Mouse (Mus musculus) midbrain, embryonic 11.5 days (tissue): ENCODE results near the gene Abca7. TPM values are rescaled to one million over a fixed set of nuclear protein-coding genes. Genes with fewer than 3 reads are reported as not detected.
A peak's percentile ranks its signal among the peaks of the same experiment; 100 is the strongest.

ENCODE experiments used
- ATAC-seq: fragments of 200-750 bp; cut with Nextera tagmentation; 2 replicates; pipeline ENCODE4 v1.8.0; 2017; ENCODE audit warnings: moderate TSS enrichment, moderate library complexity; ENCODE audit not compliant: low FRiP score
- DNase-seq: peaks from one replicate; pipeline ENCODE4 v3.0.0; 2015; ENCODE audit warnings: low spot score; ENCODE audit errors: missing footprints
- H3K27ac ChIP-seq: fragments of 300-500 bp; sonication (generic); 2 replicates; pipeline ENCODE4 v1.5.1; 2014; ENCODE audit warnings: low read depth, low read length
- H3K27me3 ChIP-seq: fragments of 300-500 bp; sonication (generic); 2 replicates; pipeline ENCODE4 v1.6.1; 2014; ENCODE audit warnings: mild to moderate bottlenecking, low read length, moderate library complexity, mixed read lengths; ENCODE audit not compliant: control insufficient read depth, insufficient read depth
- H3K36me3 ChIP-seq: fragments of 300-500 bp; sonication (generic); 2 replicates; pipeline ENCODE4 v1.6.1; 2014; ENCODE audit warnings: mild to moderate bottlenecking, low read length, moderate library complexity, mixed read lengths; ENCODE audit not compliant: control insufficient read depth, insufficient read depth
- H3K4me1 ChIP-seq: fragments of 300-500 bp; sonication (generic); 2 replicates; pipeline ENCODE4 v1.6.1; 2014; ENCODE audit warnings: low read length; ENCODE audit not compliant: control insufficient read depth, insufficient read depth
- H3K4me2 ChIP-seq: fragments of 300-500 bp; sonication (generic); 2 replicates; pipeline ENCODE4 v1.6.1; 2014; ENCODE audit warnings: mild to moderate bottlenecking, moderate library complexity
- H3K4me3 ChIP-seq: fragments of 300-500 bp; sonication (generic); 2 replicates; pipeline ENCODE4 v1.5.1; 2014; ENCODE audit warnings: low read depth, low read length
- H3K9ac ChIP-seq: fragments of 300-500 bp; sonication (generic); 2 replicates; pipeline ENCODE4 v1.6.1; 2014; ENCODE audit warnings: low read length
- H3K9me3 ChIP-seq: fragments of 300-500 bp; sonication (generic); 2 replicates; pipeline ENCODE4 v1.6.1; 2016; ENCODE audit warnings: low read length; ENCODE audit not compliant: control insufficient read depth
- WGBS: fragments of 180-500 bp; shearing (Covaris S2); extraction: QIAGEN DNeasy Blood & Tissue Kit; methylation state at CpG from one replicate; pipeline ENCODE4 v1.1.7; 2014; 5-methylcytosine and 5-hydroxymethylcytosine counted together
- polyA plus RNA-seq: library from polyadenylated mRNA; unstranded; fragments of >200 nt; fragmentation: Nextera tagmentation; extraction: Ambion mirVana; gene quantifications from 2 replicates; pipeline ENCODE4 v1.2.1, GENCODE M21; 2014

The Abca7 gene
- polyA plus RNA-seq, 1 experiment from 2014 or later, result 2.9 TPM

DNA sequence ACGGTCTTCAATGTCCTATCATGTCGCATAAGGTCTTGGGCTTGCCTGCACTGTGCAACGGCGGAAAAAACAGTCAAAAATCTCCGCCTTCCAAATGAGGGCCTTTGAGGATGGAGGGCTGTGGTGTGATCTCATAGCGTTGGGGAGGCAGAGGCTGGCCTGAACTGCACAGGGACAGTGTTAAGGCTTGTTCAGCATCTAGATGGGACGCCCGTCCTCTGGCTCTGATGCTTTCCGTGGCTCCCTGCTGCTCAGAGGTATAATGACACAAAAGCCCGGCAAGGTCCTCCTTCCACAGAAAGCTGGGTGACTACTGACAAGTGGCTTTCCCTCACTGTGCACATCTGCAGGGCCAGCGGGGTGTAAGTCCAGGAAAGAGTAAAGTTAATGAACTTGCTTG is 23.9 kb downstream of the Abca7 start:
- Histone ChIP-seq H3K36me3 (no peaks in the 10 kb centered on the region), H3K27me3 (peaks cover 18% of the 10 kb centered on the region), H3K4me2 (peak overlapping the region; percentile 36; the same call in 1 of the 2 replicates), H3K9me3 (no peaks in the 10 kb centered on the region), H3K9ac (peak overlapping the region; percentile 46), H3K27ac (no peak overlapping the region), H3K4me3 (peak overlapping the region; percentile 17; the same call in 1 of the 2 replicates), H3K4me1 (peaks cover 6% of the 10 kb centered on the region; the same call in 1 of the 2 replicates)
- no peak for ATAC-seq
- no peak for DNase-seq
- WGBS, result 16% methylated on average over 11 of the region's 11 CpGs

- Histone ChIP-seq H3K27me3 (peaks cover 14% of the 10 kb centered on the region), H3K9me3 (no peaks in the 10 kb centered on the region), H3K9ac (no peak overlapping the region), H3K4me3 (no peak overlapping the region), H3K4me1 (peaks cover 6% of the 10 kb centered on the region; the same call in 1 of the 2 replicates), H3K36me3 (no peaks in the 10 kb centered on the region), H3K4me2 (no peak overlapping the region), H3K27ac (no peak overlapping the region)
- WGBS, result 82% methylated on average over 18 of the region's 18 CpGs
- ATAC-seq (0 out of 2 replicates have a peak, but pooled peaks have one; percentile 33), DNase-seq (no peak)
Observed at GRCm38 (mm10) chr10:80020603-80021319, 24.5 kb downstream of the Abca7 start.

- Histone ChIP-seq H3K9ac (no peak overlapping the region), H3K27ac (no peak overlapping the region), H3K9me3 (no peaks in the 10 kb centered on the region), H3K4me2 (no peak overlapping the region), H3K27me3 (peaks cover 11% of the 10 kb centered on the region), H3K4me3 (no peak overlapping the region), H3K4me1 (peaks cover 6% of the 10 kb centered on the region; the same call in 1 of the 2 replicates), H3K36me3 (no peaks in the 10 kb centered on the region)
- ATAC-seq (no peak), DNase-seq (no peak)
- 88% methylated on average over 13 of the region's 13 CpGs for WGBS
Observed at GRCm38 (mm10) chr10:80021320-80021641, 25.0 kb downstream of the Abca7 start.

DNA sequence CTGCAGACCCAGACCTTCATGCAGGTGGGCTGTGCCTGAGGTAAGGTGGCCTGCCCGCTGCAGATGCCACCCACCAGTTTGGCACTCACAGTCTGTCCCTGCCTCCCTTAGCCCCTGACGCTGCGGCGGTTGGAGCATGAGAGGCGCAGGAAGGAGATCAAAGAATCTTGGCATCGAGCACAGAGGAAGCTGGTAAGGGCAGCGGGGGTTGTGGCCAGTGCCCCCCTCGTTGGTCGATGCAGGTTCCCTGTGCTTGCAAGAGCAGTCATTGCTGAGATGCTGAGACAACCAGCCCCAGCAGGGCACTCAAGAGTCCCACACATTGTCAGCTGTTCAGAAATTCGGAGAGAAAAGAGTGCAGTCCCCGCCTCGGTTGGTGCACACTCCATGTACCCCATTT is 25.9 kb downstream of the Abca7 start:
- DNase-seq (no peak), ATAC-seq (no peak)
- Histone ChIP-seq H3K9ac (no peak overlapping the region), H3K4me1 (peaks cover 6% of the 10 kb centered on the region; the same call in 1 of the 2 replicates), H3K4me3 (no peak overlapping the region), H3K36me3 (no peaks in the 10 kb centered on the region), H3K27me3 (peaks cover 11% of the 10 kb centered on the region), H3K4me2 (no peak overlapping the region), H3K9me3 (no peaks in the 10 kb centered on the region), H3K27ac (no peak overlapping the region)
- WGBS, result 95% methylated on average over 12 of the region's 12 CpGs

DNA sequence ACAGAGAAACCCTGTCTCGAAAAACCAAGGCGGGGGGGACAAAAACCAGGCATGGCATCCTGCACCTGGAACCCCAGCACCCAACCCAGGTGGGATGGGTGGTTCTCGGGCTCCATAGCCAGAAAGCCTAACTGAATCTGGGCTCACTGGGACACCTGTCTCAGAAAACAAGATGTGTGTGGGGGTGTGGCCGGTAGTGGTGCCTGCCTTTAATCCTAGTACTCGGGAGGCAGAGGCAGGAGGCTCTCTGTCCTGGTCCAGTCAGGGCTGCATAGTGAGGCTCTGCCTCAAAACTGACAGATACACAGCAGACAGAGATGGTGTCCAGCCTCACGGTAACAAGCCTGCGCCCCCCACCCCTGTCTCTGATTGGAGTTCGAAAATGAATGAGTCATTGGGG is 26.5 kb downstream of the Abca7 start:
- Histone ChIP-seq H3K4me1 (peaks cover 6% of the 10 kb centered on the region; the same call in 1 of the 2 replicates), H3K4me2 (no peak overlapping the region), H3K27ac (no peak overlapping the region), H3K36me3 (no peaks in the 10 kb centered on the region), H3K27me3 (peaks cover 9% of the 10 kb centered on the region), H3K4me3 (no peak overlapping the region), H3K9ac (no peak overlapping the region), H3K9me3 (no peaks in the 10 kb centered on the region)
- ATAC-seq, result no peak
- no peak for DNase-seq
- WGBS, result 94% methylated on average over 8 of the region's 8 CpGs

DNA sequence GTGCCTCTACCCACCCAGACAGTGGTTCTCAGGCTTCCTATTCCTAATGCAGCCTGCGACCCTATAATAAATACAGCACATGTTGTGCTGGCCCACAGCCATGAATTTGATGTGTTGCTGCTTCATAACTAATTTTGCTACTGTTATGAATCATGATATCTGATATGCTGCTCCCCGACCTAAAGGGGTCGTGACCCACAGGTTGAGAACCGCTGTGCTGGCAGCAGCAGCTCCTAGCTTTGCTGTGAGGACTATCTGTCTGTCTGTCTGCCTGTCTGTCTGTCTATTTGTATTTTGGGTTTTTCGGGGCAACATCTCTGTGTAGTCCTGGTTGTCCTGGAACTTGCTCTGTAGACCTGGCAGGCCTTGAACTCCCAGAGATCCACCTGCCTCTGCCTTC is 27.5 kb downstream of the Abca7 start:
- Histone ChIP-seq H3K9me3 (no peaks in the 10 kb centered on the region), H3K36me3 (no peaks in the 10 kb centered on the region), H3K4me2 (no peak overlapping the region), H3K4me3 (no peak overlapping the region), H3K27me3 (peaks cover 9% of the 10 kb centered on the region), H3K27ac (no peak overlapping the region), H3K4me1 (peaks cover 6% of the 10 kb centered on the region; the same call in 1 of the 2 replicates), H3K9ac (no peak overlapping the region)
- WGBS, result 90% methylated on average over 5 of the region's 5 CpGs
- DNase-seq, result no peak
- ATAC-seq, result no peak

DNA sequence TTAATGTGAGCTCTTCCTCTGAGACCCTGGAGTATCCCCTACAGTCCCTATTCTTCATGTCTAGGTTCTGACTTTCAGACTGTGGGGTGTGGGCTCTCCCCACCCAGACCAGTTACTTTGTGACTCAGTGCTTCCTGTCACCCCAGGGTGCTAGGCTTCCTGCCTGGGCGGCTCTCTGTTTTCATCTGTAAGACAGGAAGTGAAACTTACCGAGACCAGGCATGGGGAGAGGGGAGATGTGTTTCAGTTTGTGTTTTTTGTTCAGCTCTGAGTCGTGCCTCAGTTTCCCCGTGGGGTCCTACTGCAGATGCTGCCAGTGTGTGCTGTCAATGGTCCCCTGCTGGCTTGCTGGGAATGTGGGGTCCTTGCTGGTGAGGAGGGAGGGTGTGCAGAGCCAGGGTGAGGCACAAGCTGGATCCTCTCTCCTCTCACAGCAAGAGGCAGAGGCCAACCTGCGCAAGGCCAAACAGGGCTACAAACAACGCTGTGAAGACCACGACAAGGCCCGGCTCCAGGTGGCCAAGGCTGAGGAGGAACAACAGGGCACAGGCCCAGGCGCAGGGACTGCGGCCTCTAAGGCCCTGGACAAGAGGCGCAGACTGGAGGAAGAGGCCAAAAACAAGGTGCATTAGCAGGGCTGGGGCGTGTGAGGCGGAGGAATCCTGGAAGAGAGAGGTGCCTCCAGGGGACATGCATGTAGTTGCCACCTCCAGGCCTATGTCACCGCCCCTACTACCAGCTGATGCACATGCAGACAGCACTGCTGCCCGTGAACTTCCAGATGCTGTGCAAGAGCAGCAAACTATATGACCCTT is 28.1 kb downstream of the Abca7 start:
- peaks cover 7% of the 10 kb centered on the region for H3K27me3 ChIP-seq
- peaks cover 4% of the 10 kb centered on the region; the same call in 1 of the 2 replicates for H3K4me1 ChIP-seq
- ATAC-seq (no peak), DNase-seq (no peak)
- H3K9ac ChIP-seq, result no peak overlapping the region
- H3K36me3 ChIP-seq, result no peaks in the 10 kb centered on the region
- no peak overlapping the region for H3K4me3 ChIP-seq
- H3K4me2 ChIP-seq, result no peak overlapping the region
- no peak overlapping the region for H3K27ac ChIP-seq
- H3K9me3 ChIP-seq, result no peaks in the 10 kb centered on the region
- WGBS, result 79% methylated on average over 15 of the region's 15 CpGs

GRCm38 (mm10) chr10:80025044-80025347 is 28.7 kb downstream of the Abca7 start:
- no peak overlapping the region for H3K27ac ChIP-seq
- no peaks in the 10 kb centered on the region for H3K9me3 ChIP-seq
- DNase-seq, result no peak
- no peak overlapping the region for H3K4me2 ChIP-seq
- ATAC-seq, result no peak
- WGBS, result 54% methylated on average over 4 of the region's 4 CpGs
- no peak overlapping the region for H3K9ac ChIP-seq
- H3K36me3 ChIP-seq, result no peaks in the 10 kb centered on the region
- 0 out of 2 replicates have a peak, but pooled peaks cover 1% of the 10 kb centered on the region for H3K27me3 ChIP-seq
- no peaks in the 10 kb centered on the region; the same call in 1 of the 2 replicates for H3K4me1 ChIP-seq
- no peak overlapping the region for H3K4me3 ChIP-seq

DNA sequence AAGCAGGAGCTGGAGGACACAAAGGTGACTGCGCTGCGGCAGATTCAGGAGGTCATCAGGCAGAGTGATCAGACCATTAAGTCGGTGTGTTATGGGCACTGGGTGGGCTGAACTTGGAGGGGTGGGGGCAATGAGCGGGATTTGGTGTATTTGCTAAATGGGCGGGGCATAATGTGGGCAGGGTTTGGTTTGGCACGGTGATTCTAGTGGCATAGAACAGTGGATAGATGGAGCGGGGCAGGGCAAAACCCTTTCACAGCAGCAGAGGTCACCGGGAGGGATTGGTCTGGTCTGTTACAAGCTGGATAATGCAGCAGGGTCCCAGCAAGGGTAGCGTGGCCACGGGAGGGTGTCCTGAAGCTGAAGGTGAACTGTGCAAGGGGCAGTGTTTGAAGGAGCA is 29.2 kb downstream of the Abca7 start:
- Histone ChIP-seq H3K27me3 (no peaks in the 10 kb centered on the region), H3K4me3 (no peak overlapping the region), H3K27ac (no peak overlapping the region), H3K4me1 (no peaks in the 10 kb centered on the region), H3K4me2 (no peak overlapping the region), H3K9me3 (no peaks in the 10 kb centered on the region), H3K36me3 (no peaks in the 10 kb centered on the region), H3K9ac (no peak overlapping the region)
- ATAC-seq (no peak), DNase-seq (no peak)
- WGBS, result 73% methylated on average over 10 of the region's 10 CpGs
